Mouse (Mus musculus) mature B cell (primary cell): ENCODE measurements around the gene Cog5.

Source experiments
- in situ Hi-C: fragments of 300-500 bp; cut with MboI; formaldehyde crosslinking; loops from 2 replicates; pipeline ENCODE4 v1.14.3; 2019

Gene Cog5

GRCm38 (mm10) chr12:31709665-31710064 is 55.0 kb downstream of the Cog5 start:
- in situ Hi-C loops = no loop called here

GRCm38 (mm10) chr12:31712233-31712632 is 57.6 kb downstream of the Cog5 start:
- in situ Hi-C loops = no loop called here

GRCm38 (mm10) chr12:31712727-31713126 is 58.1 kb downstream of the Cog5 start:
- in situ Hi-C loops = no loop called here

DNA sequence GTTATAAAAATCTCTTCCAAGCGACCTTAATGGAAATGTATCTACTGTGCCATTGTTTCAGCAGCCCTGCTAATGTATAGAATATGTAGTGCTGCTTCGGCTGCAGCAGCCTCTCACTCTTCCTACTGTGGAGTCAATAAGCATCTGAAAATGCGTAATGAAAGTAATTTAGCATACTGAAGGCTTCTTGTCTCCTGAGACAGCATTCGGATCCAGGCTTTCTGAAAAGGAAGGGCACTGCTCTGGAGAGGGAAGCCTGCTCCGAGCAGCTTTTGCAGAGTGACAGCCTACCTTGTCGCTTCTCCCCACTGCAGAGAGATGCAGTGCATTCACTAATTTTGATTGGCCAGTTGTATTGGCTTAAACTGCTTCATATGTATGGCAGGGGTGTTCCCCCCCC is 58.9 kb downstream of the Cog5 start, which contains the start of gene Gpr22:
Gpr22 (minus strand) TSS at position 348 of the 400 bp plus-strand sequence.
- in situ Hi-C loops = no loop called here

DNA sequence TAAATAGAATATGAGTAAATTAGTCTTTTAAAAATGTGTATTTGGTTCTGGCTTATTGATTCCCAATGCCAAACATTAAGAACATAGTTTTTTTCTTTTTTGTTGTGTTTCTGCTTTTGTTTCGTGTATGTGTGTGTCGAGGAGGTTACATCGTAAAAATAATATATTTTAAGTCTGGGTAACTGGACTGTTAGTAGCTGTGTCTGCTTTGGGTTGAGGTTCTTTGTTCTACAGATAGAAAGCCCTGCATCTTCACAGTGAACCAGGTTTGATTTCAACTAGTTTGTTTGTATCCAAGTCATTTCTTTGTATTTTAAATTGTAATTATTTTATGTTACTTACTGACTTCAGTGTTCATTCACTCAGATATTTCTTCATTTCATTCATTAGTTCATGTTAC is 59.4 kb downstream of the Cog5 start:
- in situ Hi-C loops = no loop called here

DNA sequence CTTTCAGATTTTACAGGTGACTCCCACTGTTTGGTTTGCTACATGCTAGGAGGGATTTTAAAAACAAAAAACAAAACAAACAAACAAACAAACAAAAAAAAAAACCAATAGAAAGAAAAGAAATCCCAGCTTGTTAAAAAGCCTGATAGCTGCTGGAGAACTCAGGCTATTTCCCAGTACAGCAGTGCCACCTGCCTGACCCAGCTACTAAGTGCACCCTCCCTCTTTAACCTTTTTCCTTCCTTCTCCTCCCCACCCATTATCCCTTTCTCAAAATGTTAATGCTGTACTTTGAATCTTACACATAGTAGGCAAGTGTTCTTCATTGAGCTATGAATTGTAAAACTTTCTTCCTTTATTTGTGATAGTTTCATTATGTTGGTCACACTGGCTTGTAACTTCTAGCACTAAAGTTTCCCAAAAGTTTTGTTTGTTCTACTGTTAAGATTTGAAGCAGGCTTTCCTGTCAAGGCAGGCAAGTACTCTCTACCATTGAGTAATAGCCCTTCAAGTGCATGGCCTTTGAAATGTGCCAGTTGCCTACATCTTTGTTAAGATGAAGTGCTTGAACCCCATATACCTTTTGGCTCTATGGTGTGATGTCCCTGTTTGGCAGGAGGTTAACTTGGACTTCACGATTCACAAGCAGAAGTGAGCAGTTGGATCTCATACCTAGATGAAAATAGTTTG is 65.1 kb downstream of the Cog5 start:
- in situ Hi-C loops = no loop called here

- in situ Hi-C loops = no loop called here
These were observed 69.9 kb downstream of the Cog5 start for GRCm38 (mm10) chr12:31724576-31724975.

DNA sequence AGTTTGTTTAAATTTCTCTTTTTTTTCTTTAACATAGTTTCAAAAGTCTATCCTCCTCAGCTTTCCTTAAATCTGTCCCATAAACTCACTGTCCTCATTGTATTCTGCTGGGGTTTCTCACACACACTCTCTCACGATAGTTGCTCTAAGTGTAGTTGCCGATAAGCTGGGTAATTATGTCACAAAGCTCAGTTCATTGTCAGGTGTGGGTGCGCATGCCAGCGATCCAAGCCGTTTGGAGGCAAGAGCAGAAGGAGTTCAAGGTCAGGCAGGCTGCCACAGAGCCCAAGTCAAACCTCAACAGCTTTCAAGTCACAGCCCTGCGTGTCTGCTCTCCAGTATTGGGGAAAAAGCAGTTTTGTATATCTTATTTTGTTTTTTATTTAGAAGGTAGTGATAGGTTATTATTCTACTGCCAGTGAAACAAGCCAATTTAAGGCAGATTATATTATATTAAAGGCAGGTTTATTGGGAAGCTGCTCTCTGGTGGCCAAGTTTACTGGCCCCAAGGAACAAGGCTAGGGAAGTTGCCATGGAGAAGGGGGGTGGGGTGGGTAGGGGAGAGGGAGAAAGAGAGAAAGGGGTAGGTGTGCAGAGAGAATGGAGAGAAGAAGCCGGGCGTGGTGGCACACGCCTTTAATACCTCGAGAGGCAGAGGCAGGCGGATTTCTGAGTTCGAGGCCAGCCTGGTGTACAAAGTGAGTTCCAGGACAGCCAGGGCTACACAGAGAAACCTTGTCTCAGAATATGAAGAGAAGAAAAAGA is 71.0 kb downstream of the Cog5 start:
- in situ Hi-C loops = no loop called here

GRCm38 (mm10) chr12:31726707-31727106 is 72.0 kb downstream of the Cog5 start:
- in situ Hi-C loops = no loop called here

DNA sequence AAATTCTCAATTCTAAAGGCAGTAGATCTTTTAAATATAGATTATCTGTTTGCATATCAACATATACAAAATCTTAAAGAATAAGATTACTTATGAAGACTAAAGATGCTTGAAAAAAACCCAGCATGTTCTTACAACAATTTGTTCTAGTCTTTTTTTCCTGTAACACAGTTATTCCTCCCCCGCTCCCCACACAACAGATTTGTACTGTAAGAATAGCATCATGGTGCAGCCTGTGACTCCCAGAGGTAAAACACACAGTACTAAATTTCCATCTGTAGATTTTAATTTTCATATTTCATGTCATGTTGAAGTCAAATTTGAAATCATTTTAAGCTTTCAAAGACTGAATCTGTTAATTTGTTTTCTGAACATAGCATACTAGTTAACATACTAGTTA is 75.5 kb downstream of the Cog5 start:
- in situ Hi-C loops = no loop called here

DNA sequence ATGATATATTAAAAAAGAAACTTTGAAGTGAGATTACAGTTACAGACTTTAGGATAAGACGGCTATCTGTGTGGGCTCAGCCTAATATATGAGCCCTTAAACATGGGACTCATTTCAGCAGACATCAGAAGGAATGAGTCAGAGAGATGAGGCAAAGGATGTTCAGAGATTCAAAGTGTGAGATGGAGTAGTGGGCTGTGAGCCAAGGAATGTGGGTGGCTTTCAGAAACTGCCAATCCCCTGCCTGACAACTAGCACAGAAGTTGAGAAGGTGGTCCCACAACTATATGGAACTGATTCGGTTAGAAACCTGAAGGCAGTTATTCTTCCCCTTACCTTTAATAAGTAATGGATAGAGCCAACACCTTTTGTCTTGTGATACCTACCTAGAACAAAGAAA is 79.9 kb downstream of the Cog5 start:
- in situ Hi-C loops = no loop called here

DNA sequence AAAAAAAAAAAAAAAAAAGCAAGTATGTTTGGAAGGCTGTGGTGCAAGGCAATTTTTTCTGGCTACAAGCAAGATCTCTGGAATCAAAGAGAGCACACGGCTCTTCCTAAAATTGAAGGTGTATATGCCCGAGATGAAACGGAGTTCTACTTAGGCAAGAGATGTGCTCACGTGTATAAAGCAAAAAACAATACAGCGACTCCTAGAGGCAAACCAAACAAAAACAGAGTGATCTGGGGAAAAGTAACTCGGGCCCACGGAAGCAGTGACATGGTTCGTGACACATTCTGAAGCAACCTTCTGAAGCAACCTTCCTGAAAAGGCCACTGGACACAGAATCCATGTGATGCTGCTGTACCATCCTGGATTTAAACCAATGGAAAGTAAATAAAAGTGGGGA is 92.6 kb downstream of the Cog5 start:
- in situ Hi-C loops = no loop called here

- in situ Hi-C loops = no loop called here
These were observed 95.2 kb downstream of the Cog5 start for GRCm38 (mm10) chr12:31749846-31750245.

GRCm38 (mm10) chr12:31754465-31754864 is 99.8 kb downstream of the Cog5 start:
- in situ Hi-C loops = no loop called here

DNA sequence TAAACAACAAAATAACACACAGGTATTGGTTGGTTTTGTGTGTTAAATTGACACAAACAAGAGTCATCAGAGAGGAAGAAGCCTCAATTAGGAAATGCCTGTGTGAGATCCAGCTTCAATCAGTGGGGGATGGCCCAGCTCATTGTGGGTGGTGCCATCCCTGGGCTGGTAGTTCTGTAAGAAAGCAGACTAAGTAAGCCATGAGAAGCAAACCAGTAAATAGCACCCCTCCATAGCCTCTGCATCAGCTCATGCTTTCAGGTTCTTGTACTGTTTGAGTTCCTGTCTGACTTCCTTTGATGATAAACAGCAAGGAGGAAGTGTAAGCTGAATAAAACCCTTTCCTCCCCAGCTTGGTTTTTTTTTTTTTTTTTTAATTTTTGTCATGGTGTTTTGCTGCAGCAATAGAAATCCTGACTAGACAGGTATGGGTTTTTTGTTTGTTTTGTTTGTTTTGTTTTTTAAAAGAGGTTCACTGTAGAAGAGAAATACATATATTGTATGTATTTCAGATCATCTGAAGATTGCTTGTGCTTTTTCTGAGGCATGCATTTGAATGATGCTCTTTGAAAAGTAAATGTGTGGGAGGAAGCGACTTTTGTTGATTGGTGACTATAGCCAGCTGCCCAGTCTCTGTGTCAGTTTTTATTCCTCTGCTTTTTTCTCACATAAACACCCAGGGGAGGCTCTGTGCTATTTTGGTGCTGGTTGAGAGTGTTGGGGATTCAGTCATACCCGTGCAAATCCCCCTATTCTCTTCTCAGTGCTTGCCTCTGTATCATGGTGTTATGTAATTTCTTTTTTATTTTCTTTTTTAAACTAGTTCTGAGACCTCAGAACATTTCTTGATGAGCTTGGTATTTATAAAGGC is 101.5 kb downstream of the Cog5 start:
- in situ Hi-C loops = no loop called here

DNA sequence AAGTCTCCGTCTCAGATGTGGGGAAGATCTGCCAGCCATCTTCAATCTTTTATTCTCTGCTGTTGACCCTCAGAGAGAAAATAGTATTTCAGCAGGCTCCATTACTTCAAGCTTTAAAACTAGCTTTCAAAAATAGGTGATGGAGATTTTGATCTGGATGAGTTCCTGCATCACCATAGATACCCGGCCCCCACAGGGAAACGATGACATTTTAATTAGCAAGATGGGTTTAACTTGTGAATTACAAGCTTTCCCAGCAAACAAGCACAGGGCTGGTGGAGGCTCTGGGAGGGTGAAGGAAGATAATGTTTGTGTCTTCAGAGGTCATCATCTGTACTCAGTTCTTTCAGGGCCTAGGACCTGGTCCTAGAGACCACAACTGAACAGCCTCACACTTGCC is 118.9 kb downstream of the Cog5 start:
- in situ Hi-C loops = no loop called here

- in situ Hi-C loops = no loop called here
These were observed 129.6 kb downstream of the Cog5 start for GRCm38 (mm10) chr12:31784291-31784690.

DNA sequence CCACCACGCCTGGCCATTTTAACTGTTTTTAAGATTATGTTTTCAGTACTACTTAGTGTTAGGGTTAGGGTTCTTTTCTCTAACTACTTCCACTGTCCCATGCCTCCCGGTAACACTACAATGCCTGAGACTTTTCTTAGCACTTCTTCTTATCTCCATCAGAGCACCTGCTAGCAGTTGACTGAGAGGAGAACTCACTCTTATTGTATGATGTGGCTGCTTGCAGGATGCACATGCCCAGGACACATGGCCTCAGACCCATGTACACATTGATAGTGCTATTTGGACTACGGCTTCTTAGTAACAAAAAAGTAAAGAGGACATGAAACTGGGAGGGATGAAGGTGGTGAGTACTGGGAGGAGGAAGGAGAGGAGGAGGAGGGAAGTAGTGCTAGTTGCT is 133.9 kb downstream of the Cog5 start:
- in situ Hi-C loops = no loop called here

DNA sequence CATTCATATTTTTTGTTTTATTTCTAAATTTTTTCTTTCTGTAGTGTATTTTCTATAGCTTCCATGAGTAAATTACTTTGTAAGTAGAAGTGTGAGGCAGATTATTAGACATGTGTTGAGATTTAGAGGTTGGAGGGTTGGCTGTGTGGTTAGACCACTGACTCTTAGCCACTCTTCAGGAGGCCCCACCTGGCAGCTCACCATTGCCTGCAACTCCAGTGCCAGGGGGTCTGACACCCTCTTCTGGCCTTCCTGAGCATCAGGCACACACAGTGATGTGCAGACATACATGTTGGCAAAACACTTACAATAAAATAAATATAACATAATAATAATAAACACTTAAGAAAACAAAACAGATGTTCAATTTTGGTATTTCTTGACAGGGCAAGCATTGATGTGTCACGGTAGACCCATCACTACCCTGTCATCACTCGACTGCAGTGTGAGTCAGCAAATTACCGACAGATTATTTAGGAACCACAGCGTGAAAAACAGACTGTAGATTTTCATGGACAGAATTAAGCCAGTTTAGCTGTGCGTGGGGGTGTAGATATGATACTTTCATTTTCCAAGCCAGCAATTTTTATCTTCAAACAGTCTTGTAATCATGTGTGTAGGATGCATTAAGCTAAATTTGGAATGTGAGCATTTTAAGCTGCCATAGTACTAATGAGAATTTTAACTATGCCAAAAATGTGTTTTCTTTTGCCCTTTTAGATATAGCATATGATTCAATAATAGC is 151.9 kb downstream of the Cog5 start:
- in situ Hi-C loops = no loop called here

GRCm38 (mm10) chr12:31818051-31818461 is 163.4 kb downstream of the Cog5 start:
- in situ Hi-C loops = no loop called here

- in situ Hi-C loops = no loop called here
These were observed 164.4 kb downstream of the Cog5 start for GRCm38 (mm10) chr12:31819096-31819495.

DNA sequence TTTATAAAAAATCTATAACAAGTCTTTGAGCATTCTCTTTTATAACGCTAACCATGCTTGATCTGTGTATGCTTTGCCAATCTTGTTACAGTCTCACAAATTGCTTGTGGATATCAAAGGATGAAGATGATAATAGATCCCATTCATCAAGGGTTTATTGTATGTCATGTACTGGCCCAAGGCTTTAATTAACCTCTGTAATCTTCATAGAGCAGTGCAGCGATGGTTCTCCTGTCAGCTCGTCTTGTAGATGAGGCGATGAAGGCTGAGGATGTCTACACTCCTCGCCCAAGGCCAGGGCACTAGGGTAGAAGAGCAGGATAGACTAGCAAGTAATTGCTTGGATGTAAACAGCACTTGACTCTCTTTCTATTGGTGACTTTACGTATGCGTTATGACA is 164.9 kb downstream of the Cog5 start:
- in situ Hi-C loops = no loop called here
